Mouse (Mus musculus): Measurements from ENCODE around the gene Ccdc148. TPM values are rescaled to one million over a fixed set of nuclear protein-coding genes. Genes with fewer than 3 reads are reported as not detected.

The Ccdc148 gene
- total and polyA plus RNA-seq, 3 experiments, result not detected

GRCm38 (mm10) chr2:59043313-59044032 is 117.0 kb downstream of the Ccdc148 start:
- DNase-seq (ENCODE audit: low read depth, low spot score), result no peak
- H3K4me1 ChIP-seq (ENCODE audit: control insufficient read depth in 1 of 2, insufficient read depth in 2 of 2, low read length in 2 of 2), result no peaks in the 10 kb centered on the region
- H3K36me3 ChIP-seq (ENCODE audit: control insufficient read depth in 1 of 2, insufficient read depth in 2 of 2, low read length in 2 of 2), result no peaks in the 10 kb centered on the region
- H3K4me3 ChIP-seq (ENCODE audit: control insufficient read depth in 1 of 2, insufficient read depth in 1 of 2, low read depth in 2 of 2, low read length in 2 of 2), result no peak overlapping the region
- no peaks in the 10 kb centered on the region for H3K79me2 ChIP-seq (ENCODE audit: control insufficient read depth, insufficient read depth, low read length, poor library complexity)
- H3K27ac ChIP-seq (ENCODE audit: control insufficient read depth, low read depth, low read length), result no peak overlapping the region
- no peaks in the 10 kb centered on the region for H3K27me3 ChIP-seq (ENCODE audit: control insufficient read depth in 1 of 2, insufficient read depth in 2 of 2, low read length in 2 of 2)
- H3K9me3 ChIP-seq (replicated peaks; ENCODE audit: insufficient read depth, low read length), result no peaks in the 10 kb centered on the region
- H3K9ac ChIP-seq (ENCODE audit: control insufficient read depth, low read depth, low read length, poor library complexity, severe bottlenecking), result no peak overlapping the region
- no peak for TF ChIP-seq MYC (IDR thresholded peaks at IDR 0.05; ENCODE audit: low read depth, low read length)
- no peak for TF ChIP-seq POLR2AphosphoS5 (IDR thresholded peaks at IDR 0.05; ENCODE audit: borderline replicate concordance, low read depth, low read length)
- TF ChIP-seq USF1 (IDR thresholded peaks at IDR 0.05; ENCODE audit: low read depth, low read length), result no peak
- no peak for TF ChIP-seq MAX (IDR thresholded peaks at IDR 0.05; ENCODE audit: low read length)
- no peak for TF ChIP-seq TAL1 (IDR thresholded peaks at IDR 0.05; ENCODE audit: low read length)
- TF ChIP-seq MYB (IDR thresholded peaks at IDR 0.05; ENCODE audit: low read depth, low read length), result no peak
- no peak for TF ChIP-seq HCFC1 (IDR thresholded peaks at IDR 0.05; ENCODE audit: low read depth, low read length)
- no peak for TF ChIP-seq EP300 (IDR thresholded peaks at IDR 0.05; ENCODE audit: low read depth in 1 of 2, low read length in 2 of 2)
- TF ChIP-seq GATA1 (IDR thresholded peaks at IDR 0.05; ENCODE audit: low read depth, low read length), result no peak
- TF ChIP-seq ZKSCAN1 (IDR thresholded peaks at IDR 0.05; ENCODE audit: low read depth, low read length), result no peak
- TF ChIP-seq CHD2 (IDR thresholded peaks at IDR 0.05; ENCODE audit: low read length), result no peak
- TF ChIP-seq CTCF (IDR thresholded peaks at IDR 0.05 in 2 of 3, conservative IDR thresholded peaks at IDR 0.05 in 1 of 3; ENCODE audit: control insufficient read depth in 1 of 3, insufficient read depth in 1 of 3, low read depth in 2 of 3, low read length in 3 of 3, poor library complexity in 1 of 3, severe bottlenecking in 1 of 3), result no peak
- no peak for TF ChIP-seq TCF12 (IDR thresholded peaks at IDR 0.05; ENCODE audit: low read depth, low read length)
- TF ChIP-seq ELF1 (IDR thresholded peaks at IDR 0.05; ENCODE audit: low read depth, low read length), result no peak
- no peak for TF ChIP-seq NELFE (IDR thresholded peaks at IDR 0.05; ENCODE audit: low read depth, low read length)
- TF ChIP-seq ZNF384 (IDR thresholded peaks at IDR 0.05; ENCODE audit: low read depth, low read length), result no peak
- TF ChIP-seq BHLHE40 (IDR thresholded peaks at IDR 0.05; ENCODE audit: borderline replicate concordance, low read depth, low read length), result no peak

DNA sequence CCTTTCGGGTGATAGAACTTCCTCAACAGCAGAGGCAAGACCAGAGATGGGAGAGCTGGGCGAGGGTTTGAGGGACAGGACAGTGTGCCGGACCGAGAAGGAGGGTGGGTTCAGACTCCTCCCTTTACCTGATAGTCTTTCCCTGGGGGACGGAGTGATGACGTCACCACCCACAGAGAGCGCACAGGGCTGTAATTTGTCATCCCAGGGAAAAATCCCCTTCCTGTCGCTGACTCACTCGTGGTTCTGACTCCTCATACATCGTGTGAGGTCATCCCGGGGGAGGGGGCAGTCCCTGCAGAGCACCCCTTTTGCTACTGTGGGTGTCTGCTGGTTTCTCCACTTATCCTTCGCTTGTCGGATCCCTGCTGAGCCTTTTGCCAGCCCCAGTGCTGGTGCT is 117.9 kb downstream of the Ccdc148 start:
- H3K9me3 ChIP-seq (replicated peaks; ENCODE audit: insufficient read depth, low read length), result no peaks in the 10 kb centered on the region
- no peaks in the 10 kb centered on the region for H3K36me3 ChIP-seq (ENCODE audit: control insufficient read depth in 1 of 2, insufficient read depth in 2 of 2, low read length in 2 of 2)
- no peak overlapping the region for H3K9ac ChIP-seq (ENCODE audit: control insufficient read depth, low read depth, low read length, poor library complexity, severe bottlenecking)
- H3K4me1 ChIP-seq (ENCODE audit: control insufficient read depth in 1 of 2, insufficient read depth in 2 of 2, low read length in 2 of 2), result no peaks in the 10 kb centered on the region
- no peaks in the 10 kb centered on the region for H3K79me2 ChIP-seq (ENCODE audit: control insufficient read depth, insufficient read depth, low read length, poor library complexity)
- no peak overlapping the region for H3K27ac ChIP-seq (ENCODE audit: control insufficient read depth, low read depth, low read length)
- H3K4me3 ChIP-seq (ENCODE audit: control insufficient read depth in 1 of 2, insufficient read depth in 1 of 2, low read depth in 2 of 2, low read length in 2 of 2), result no peak overlapping the region
- H3K27me3 ChIP-seq (ENCODE audit: control insufficient read depth in 1 of 2, insufficient read depth in 2 of 2, low read length in 2 of 2), result no peaks in the 10 kb centered on the region
- no peak for DNase-seq (ENCODE audit: low read depth, low spot score)
- TF ChIP-seq SMC3 (IDR thresholded peaks at IDR 0.05; ENCODE audit: low read depth, low read length), result no peak
- no peak for TF ChIP-seq ETS1 (IDR thresholded peaks at IDR 0.05; ENCODE audit: low read depth, low read length)
- TF ChIP-seq ZMIZ1 (IDR thresholded peaks at IDR 0.05; ENCODE audit: low read depth, low read length), result no peak
- no peak for TF ChIP-seq POLR2AphosphoS2 (IDR thresholded peaks at IDR 0.05; ENCODE audit: low read length)
- TF ChIP-seq RCOR1 (IDR thresholded peaks at IDR 0.05; ENCODE audit: low read depth, low read length), result no peak
- TF ChIP-seq E2F4 (IDR thresholded peaks at IDR 0.05; ENCODE audit: borderline replicate concordance, low read depth, low read length), result no peak
- no peak for TF ChIP-seq MYC (IDR thresholded peaks at IDR 0.05; ENCODE audit: low read depth, low read length)
- no peak for TF ChIP-seq ZKSCAN1 (IDR thresholded peaks at IDR 0.05; ENCODE audit: low read depth, low read length)
- TF ChIP-seq CHD2 (IDR thresholded peaks at IDR 0.05; ENCODE audit: low read length), result no peak

Data from MEL (cell line).